Mouse (Mus musculus): ENCODE measurements around the gene Abhd16a.

Abhd16a gene

DNA sequence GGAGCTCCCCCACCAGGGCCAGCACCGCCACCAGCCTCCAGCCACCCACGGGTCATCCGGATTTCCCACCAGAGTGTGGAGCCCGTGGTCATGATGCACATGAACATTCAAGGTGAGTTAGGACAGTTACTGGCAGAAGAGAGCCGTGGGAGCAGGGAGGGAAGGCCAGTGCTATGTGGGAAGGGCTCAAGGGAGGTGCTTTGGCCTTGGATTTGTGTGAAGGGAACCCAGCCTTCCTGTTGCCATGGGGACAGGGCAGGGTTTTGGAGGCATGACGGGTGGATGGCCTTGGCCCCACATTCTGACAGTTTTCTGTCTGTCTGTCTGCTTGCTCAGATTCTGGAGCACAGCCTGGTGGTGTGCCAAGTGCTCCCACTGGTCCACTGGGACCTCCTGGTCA lies 52.9 kb downstream of the Abhd16a start:
- DNase-seq (ENCODE audit: low spot score in 2 of 2) = no peak

DNA sequence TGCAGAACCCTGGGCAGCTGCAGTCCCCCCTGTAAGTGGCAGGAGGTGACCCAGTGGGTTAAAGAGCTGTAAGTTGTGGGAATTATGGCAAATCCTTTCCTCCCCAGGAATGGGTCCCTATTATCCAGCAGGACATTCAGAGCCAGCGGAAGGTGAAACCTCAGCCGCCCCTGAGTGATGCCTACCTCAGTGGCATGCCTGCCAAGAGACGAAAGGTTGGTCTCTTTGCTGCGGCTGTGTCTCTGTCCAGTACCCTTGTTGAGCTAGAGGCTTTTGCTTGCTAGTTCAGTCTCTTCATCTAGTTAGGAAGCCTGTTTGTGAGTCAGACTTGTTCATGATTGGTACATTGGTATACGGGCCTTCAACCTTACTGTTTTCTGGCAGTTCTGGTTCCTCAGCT lies 57.1 kb downstream of the Abhd16a start:
- no peak for DNase-seq (ENCODE audit: low spot score in 2 of 2)

GRCm38 (mm10) chr17:35147348-35147747 lies 58.3 kb downstream of the Abhd16a start:
- DNase-seq (ENCODE audit: low spot score in 2 of 2) = no peak

DNA sequence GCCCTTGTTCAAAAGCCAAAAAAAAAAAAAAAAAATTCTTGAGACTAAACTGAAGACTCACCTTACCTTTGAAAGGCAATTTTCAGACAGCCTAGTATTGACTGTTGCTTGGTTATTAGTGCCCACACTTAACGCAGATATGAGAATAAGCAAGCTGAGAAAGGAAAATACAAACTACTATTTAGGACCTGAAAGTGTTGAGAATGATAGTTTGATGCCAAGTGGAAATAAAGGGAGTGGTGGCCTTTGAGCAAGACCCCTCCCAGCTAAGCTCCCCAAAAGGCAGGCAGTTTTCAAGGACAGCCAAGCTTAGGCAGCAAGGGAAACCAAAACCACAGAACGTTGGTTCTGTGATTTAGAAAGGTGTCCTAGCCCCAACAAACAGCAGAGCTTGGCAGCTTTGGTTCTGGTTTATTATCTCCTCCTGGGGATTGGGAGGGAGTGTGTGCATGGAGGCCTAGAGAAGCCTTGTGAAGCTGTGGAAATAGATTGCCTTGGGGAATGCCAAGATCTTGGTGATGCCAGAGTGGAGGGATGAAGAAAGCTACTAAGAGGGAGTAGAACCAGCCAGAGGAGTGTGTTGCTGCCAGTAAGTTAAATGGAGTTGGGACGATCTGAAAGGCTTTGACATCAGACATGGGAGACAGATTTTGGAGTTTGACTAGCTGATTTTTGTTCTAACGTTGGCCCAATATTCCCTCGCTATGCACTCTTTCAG lies 59.0 kb downstream of the Abhd16a start:
- no peak for DNase-seq (ENCODE audit: low spot score in 2 of 2)

DNA sequence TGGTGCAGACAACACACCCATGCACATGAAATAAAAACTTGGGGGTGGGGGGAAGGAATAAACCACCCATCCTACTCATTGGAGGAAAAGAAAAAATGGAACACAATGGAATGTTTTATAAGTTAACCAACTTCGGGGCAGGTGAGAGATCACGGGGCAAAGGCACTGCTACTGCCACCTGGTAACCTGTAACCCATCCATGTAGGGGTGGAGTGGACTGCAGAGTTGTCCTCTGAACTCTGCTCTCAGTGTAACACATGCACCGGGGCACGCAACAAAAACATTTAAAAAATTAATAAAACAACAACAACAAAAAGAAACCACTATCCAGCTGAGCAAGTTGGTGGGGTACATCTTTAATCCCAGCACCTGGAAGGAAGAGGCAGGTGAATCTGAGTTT lies 63.1 kb downstream of the Abhd16a start:
- no peak for DNase-seq (ENCODE audit: low spot score in 2 of 2)

Data from cerebellum, postnatal 4 days (tissue).